Mouse (Mus musculus) mesoderm, embryonic 11.5 days (tissue): Measurements from ENCODE around the gene Senp3.
A peak's percentile ranks its signal among the peaks of the same experiment; 100 is the strongest.
"Not testable (repeated sequence)": the region's sequence is repeated elsewhere in the genome, so short reads cannot be mapped to it uniquely, and the experiment has no call there.

Source experiments
- DNase-seq: peaks from one replicate; pipeline ENCODE4 v3.0.0-alpha.2; 2012; ENCODE audit warnings: low read depth, low spot score

The Senp3 gene

DNA sequence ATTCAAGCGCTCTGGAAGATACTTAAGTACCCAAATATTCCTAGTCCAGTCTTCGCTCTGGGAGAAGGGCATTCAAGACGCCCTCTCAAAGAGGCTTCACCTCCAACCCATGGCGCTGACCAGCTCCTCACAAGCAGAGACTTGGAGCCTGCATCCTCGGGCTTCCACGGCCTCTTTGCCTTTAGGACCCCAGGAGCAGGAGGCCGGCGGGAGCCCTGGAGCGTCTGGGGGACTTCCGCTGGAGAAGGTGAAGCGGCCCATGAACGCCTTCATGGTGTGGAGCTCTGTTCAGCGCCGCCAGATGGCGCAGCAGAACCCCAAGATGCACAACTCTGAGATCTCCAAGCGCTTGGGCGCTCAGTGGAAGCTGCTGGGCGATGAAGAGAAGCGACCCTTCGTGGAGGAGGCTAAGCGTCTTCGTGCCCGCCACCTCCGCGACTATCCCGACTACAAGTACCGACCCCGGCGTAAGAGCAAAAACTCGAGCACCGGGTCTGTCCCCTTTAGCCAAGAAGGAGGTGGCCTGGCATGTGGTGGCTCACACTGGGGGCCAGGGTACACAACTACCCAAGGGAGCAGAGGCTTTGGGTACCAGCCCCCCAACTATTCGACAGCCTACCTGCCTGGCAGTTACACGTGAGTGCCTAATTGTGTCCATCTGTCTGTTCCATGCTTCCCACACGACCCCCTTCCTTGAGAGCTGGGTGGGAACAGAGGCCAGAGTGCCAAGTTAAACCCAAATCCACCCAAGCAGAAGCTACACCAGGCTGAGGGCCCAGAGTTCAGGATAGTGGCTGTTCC, 26.4 kb downstream of the Senp3 start, which contains the start of gene Sox15:
Gene Sox15 (plus strand): TSS at position 51 of the 801 bp plus-strand sequence.
- peak; percentile 88 for DNase-seq

DNA sequence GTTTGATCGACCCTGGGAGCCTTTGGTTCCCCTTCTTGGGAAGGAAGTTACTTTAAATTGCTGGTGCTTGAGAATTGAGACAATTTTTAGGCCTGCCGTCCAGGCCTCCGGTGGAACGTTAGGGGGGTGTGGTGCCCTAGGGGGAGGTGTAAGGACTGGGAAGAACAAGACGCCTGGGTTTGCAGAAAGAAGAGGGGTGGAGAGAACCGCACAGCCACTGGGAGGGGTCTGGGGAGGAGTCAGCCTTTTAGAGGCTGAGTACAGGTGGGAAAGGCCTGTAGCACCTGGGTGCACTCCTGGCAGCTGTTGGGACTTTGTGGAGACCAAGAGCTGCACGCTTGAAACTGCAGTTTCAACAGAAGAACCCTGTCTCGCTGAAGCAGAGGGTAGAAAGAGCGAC, 27.1 kb downstream of the Senp3 start:
- no peak for DNase-seq

DNA sequence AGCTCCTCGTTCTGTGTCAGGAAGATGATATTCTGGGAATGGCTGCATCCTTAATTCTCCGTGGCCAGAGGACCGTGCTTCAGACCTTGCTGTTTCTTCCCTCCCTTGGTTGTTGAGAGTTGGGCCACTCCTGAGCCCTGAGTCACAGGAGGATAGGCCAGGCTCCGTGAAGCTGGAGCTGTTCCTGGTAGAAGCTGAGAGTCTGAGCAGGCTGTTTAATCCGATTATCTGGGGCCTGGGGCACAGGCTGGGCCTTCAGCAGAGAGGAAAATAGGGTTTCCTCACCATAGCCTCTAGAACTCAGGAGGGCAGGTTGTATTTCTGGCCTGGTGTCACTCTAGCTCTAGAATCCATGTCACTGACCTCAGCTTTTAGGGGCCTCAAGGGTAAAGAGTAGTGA, 28.5 kb downstream of the Senp3 start:
- no peak for DNase-seq

- no peak for DNase-seq
Measured at GRCm38 (mm10) chr11:69645860-69646259, 36.0 kb downstream of the Senp3 start.

DNA sequence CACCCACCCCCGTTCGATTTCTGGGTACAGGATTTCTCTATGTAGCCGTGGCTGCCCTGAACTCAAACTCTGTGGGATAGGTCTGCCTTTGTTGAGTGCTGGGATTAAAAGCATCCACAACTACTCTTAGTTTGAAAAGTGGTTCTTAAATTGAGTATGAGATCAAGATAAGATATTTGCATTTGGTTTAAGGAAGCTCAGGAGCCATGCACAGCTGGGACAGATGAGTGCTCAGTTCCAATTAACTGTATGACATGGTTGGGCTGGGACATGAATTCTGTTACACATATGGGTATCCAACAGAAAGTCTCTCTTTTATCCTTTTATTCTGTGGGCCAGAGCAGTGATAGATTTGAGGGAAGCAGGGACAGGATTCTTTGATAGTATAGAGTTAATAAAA, 46.4 kb downstream of the Senp3 start:
- DNase-seq: no peak

DNA sequence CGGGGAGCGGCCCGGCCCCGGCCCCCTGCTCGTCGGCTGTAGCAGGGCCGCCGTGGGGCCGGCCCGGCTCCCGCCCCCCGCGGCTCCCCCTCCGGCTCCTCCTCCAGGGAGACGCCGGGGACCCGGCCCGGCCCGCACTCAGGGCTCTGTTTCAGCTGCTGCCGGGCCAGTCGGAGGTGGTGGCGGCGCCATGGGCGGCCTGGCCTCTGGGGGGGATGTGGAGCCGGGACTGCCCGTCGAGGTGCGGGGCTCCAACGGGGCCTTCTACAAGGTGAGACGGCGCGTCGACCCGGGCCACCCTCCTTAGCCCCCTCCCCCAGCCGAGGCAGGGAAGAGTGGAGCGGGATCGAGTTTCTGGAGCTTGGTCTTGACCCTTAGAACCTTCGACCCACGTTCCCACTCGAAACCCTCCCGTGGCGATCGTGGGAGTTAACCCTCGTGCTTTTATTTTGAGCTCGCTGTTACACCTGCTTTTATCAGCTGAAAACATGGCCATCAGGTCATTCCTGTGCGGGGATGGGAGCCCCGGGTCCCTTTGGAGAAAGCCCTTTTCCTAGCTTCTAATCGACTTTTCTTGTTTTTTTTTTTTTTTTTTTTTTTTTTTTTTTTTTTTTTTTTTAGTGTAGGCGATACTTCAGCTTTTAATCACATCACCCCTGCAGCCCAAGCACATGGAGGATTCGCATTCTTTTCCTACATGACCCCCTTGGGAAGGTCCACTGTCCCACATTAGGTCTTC, 48.6 kb downstream of the Senp3 start:
- DNase-seq: peak; percentile 44

DNA sequence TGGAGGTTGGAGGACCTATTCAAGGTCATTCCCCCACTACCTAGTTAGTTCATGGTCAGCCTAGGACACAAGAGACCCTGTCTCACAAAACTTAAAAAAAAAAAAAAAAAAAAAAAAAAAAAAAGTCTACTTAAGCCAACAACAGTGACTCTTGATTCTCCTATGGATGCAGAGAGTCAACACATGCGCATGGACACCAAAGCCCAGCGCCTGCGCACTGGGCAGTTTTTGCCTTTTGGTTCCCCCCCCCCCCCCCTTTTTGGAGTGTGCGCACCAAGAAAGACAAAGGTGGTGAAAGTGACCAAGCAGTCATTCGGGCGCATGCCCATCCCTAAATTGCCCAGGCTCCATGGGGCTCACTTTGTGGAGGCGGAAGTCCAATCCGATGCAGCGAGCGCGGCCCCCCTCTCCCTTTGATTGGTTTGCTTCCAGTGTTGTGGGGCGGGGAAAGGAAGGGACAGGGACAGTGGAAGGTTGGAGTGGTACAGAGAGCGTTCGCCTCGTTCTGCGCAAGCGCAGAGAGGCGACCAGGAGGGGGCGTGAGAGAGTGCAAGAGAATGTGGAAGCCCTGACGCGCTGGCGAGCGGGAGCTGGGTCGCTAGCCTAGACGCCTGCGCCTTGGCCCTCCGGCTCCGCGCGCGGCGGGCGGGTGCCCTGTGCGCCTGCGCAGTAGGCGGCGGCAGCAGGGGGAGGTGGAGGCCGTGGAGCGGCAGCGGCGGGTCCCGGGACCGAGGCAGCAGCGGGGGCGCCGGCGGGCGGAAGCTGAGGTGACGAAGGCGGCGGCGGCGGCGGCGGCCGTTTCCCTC, 49.4 kb downstream of the Senp3 start, which contains the start of gene Fxr2:
Gene Fxr2 (plus strand): TSS at position 707 of the 806 bp plus-strand sequence.
- peak; percentile 100 for DNase-seq

GRCm38 (mm10) chr11:69629802-69630201, 52.1 kb downstream of the Senp3 start:
- DNase-seq: no peak

DNA sequence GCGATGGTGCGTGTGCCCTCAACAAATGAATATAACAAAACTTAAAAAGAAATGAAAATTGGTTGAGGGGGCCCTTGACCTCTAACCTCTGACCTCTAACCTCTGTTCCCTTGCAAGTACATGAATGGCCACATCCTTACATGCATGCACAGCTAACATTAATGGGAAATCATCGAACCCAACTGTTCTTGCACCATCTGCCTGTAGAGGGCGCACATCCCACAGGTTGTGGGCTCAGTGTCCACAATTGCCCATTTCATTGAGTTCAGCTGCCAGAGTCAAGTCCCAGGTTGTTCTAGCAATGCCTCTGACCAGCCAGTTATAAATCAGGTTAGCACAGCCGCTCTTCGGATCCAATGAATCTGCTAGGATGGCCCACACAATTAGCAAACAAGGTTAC, 53.6 kb downstream of the Senp3 start:
- DNase-seq: peak; percentile 92

GRCm38 (mm10) chr11:69624339-69624738, 57.5 kb downstream of the Senp3 start:
- DNase-seq: not testable (repeated sequence)
